Mouse (Mus musculus) yolk sac, embryonic 10.5 days (tissue): ENCODE data around the gene Blcap.
"Not testable (repeated sequence)": the region's sequence is repeated elsewhere in the genome, so short reads cannot be mapped to it uniquely, and the experiment has no call there.

Experiments used
- DNase-seq: peaks from one replicate; pipeline ENCODE4 v3.0.0-alpha.2; 2017; ENCODE audit warnings: low spot score

Gene Blcap

DNA sequence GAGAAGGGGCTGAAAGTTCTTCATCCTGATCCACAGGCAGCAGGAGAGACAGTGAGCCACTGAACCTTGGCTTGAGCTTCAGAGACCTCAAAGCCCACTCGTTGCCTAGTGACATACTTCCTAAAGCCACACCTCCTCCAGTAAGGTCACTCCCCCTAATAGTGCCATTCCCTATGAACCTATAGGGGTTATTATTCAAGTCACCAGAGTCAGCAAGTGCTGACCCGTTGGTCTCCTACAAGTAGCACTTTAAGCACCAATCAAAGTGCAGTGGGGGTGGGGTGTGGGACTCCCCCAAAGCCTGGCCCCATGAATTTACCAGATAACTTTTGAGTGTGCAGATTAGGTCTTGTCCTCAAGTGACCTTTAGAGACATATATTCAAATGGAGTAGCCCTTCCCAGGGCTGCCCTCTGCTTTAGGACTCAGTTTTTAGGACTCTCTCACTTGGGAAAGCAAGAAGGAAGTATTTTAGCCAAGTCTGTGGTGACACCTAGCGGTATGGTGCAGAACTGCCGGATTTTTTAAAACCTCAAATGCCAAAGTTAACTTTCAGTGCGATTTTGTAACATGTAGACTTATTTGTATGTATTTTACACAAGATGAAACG lies at the start of gene Blcap:
Gene Blcap (minus strand): TSS at position 51 of the 609 bp plus-strand sequence.
- DNase-seq = no peak

GRCm38 (mm10) chr2:157618393-157618792 lies 47.3 kb upstream of the Blcap start:
- DNase-seq = no peak

DNA sequence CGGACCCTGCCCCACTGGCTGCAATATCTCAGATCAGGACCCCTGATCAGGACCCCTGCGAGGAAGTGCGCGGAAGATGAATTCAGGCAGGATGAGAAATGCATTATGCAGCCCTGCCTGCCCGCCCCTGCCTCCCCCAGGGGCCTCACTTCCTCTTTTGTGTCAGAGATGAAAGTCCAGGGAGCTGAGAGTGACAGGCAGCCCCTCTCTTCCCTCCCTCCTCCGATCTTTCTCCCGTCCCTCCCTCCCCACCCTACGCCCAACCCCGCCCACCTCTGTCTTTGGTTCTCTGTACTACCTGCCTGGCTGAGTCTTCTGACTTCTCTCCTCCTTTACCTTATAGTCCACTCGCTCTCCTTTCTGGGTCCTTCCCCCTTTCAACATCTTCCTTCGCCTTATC lies 42.9 kb upstream of the Blcap start:
- DNase-seq = no peak

DNA sequence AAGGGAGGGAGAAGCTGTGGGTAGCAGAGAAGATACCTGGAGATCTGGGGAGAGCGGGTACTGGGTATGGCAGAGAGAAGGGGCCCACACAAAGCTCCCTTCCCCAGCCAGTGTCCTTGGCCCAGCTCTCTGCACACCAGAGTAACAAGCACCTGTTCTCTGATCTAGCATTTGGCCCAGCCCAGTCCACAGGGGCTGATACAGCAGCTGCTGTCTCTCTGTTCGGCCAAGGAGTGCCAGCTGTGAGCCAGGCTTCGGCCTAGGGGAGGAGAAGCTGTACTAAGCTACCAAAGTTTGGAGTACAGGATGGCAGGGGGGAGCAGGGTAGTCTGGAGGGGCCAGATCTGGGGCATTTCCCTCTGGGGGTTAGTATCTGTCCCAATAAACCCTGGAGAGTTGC lies 40.7 kb upstream of the Blcap start:
- no peak for DNase-seq

DNA sequence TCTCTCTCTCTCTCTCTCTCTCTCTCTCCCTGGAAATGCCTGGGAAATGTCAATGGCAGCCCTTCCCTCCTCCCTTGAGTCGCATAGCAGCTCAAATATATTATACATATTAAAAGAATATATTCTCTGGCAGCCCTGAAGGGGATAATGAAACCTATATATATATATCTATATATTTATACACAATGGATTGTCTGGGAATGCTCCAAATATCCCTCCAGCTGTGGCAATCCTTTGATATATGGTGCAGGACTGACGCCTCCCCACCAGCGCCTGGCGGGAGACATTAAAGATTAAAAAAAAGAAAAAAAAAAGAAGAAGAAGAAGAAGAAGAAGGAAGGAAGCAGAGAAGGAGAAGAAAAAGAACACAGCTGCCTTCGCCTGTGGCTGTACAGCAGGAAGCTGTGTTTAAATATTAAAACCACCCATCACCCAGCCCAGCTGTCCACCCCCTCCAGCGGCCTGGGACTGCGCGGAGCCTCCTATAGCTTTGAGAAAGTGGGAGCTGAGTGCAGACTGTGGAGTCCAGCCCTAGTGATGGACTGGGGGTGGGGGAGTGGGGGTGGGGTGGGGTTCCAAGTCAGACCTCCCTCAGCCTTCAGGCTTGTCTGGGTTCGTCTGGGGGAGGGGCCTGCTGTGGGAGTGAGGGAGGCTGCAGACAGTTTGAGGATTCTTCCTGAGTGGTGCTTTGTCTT lies 36.6 kb upstream of the Blcap start:
- DNase-seq = peak; percentile 28

- peak; percentile 66 for DNase-seq
These were observed 34.1 kb upstream of the Blcap start for GRCm38 (mm10) chr2:157605025-157605675.

DNA sequence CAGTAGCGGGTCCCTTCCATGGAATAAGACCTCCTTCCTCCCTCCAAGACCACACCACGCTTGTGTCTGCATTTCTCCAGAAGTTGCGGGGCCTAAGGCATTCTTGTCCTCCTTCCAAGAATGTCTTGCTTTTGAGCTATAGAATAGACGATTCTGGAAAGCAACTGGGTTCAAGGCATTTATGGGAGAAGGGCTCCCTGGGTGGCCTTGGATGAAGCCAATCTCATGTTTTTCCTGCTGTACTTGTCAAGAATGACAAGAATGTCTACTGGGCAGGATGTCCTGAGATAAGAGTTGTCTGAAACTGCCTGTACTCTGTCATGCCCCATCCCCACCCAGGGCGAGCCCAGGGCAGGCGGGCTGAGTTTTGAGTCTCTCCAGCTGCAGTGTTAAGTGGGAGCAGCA lies 30.4 kb upstream of the Blcap start:
- peak; percentile 79 for DNase-seq

DNA sequence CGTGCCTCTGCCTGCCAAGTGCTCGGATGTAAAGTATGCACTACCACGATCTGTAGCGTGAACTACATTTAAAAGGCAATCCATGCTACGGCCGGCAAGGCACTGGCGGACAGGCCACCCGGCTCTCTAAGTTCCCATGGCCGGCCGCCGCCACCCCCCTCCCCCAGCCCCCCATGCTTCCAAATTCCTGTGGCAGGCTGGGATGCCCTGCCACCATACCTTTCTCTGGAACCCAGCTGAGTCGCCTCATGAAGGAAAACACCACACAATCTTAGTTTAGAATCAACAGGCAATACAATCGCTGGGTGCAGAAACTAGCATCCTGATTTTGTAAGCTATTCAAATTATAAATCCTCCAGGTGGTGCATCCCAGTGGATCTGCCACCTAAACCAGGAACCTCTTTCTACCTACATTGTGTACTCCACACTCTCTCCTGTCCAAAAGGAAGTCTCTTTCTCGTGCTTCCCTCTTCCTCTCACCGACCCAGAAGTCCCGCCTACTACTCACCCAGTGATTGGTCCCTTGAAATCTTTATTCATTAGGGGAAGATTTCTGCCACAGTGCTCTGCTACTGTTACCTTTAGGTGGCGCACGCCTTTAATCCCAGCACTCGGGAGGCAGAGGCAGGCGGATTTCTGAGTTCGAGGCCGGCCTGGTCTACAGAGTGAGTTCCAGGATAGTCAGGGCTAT lies 25.9 kb upstream of the Blcap start:
- DNase-seq = no peak

- DNase-seq = not testable (repeated sequence)
These were observed 14.3 kb upstream of the Blcap start for GRCm38 (mm10) chr2:157585351-157585750.

DNA sequence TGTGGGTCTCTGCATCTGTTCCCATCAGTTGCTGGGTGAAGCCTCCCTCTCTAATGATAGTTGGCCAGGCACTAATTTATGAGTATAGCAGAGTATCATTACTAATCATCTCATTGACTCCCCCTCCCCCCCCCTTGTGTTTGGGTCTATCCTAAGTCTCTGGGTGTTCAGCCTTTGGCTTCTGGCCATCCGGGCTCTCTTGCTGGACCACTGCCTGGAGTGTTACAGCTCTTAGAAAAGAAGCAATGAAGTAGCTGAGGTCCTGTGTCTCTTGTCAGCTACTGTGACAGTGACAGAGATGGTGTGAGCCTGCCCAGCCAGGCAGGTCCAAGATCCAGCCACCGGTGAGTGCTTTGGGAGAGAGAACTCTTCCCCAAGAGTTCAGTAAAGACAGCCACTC lies 1.7 kb upstream of the Blcap start:
- DNase-seq = no peak

- DNase-seq = no peak
These were observed 1.1 kb downstream of the Blcap start for GRCm38 (mm10) chr2:157569796-157570485.

DNA sequence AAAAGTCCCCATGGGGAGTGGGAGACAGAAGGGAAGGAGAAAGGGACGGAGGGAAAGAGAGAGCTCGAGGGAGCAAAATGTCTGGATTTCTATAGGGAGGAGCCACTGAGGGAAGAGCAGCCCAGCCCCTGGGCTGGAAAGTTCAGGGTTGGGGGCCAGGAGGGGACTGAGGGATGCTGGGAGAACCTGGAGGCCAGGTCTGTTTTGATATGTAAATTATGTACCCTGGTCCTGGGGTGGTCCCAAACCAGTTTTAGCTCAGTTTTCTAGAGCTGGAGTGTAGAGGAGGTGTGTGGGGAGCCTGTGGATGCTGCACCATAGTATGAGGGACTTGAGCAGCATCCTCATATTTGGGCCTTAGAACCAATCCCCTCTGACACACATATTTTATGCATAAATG lies 2.2 kb downstream of the Blcap start:
- no peak for DNase-seq

DNA sequence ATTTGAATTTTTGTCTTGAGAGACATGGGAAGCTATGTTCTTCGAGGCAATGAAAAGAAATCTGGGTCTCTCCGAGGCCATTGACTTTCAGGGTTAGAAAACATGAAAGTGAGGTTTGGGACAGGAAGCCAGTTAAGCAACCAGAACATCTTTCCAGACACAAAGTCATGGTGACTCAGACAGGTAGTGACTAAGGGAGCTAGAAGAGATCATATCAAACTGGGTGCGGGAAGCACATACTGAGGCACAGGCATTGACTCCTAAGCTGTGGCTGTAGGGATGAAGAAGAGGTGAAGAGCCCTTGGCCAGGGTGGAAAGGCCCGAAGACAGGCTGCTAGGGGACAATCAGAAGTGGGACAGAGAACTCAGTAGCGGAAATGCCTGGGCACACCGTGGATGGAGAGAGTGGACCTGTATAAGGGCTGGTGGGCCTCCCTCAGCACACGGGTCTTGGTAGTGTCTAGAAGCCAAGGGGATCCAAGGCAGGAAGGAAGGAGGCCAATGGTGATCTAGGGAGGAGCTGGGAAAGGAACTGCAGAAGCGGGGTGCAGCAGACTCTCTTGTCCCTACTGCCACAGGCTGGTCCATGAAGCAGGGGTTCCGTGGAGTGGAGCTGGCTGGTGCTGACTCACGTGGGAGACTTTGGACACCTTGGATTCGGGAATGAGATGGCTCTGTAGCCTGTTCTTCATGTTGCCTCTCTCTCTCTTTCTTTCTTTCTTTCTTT lies 3.7 kb downstream of the Blcap start:
- no peak for DNase-seq

DNA sequence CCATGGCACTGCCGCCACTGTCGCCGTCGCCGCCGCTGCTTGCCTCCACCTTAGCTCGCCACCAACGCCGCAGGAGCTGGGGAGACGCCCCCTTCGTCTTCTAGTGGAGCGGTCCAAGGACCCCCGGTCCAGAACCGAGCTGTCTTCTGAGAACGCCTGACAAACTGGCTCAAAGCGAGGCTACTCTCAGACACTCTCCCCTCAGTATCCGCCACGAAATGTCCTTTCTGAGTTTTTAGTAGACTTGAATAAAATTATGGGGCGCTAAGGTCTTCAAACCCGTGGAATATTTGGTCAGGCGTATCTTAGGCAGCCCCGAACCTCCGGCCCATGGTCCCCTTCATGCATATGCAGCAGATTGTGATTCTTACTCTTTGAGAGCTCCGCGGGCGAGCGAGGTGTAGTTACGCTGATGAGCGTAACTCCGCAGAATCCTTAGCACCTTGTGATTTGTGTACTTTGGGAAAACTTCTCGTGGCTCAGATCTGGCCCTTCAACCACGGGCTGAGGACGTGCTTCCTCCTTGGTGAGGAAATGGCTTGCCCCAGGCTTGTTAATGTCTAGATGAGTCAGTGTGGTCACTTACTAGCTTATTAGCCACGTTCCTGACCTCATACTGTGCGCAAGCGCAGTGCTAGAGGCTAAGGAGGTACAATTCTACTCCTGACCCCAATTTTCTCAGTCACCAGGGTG lies 4.7 kb downstream of the Blcap start:
- peak; percentile 93 for DNase-seq

GRCm38 (mm10) chr2:157565898-157566259 lies 5.2 kb downstream of the Blcap start:
- no peak for DNase-seq

DNA sequence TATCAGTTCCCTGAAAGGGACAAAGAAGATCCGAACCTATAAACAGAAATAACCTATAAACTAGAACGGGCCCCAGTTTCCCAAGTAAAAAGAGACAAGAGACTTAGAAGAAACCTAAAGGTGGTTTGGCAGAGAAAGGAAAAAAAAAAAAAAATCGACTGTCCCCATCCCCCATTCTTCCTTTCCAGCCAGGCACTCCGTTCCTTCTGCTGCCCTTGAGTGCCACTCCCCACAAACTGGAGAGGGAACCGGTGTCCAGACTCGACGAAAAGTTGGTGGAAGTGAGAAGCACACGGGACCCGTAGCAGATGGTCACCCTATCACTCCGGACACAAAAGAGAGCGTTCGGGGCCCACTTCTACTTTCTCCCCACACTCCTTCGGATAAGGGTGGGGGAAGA lies 5.6 kb downstream of the Blcap start:
- DNase-seq = no peak

DNA sequence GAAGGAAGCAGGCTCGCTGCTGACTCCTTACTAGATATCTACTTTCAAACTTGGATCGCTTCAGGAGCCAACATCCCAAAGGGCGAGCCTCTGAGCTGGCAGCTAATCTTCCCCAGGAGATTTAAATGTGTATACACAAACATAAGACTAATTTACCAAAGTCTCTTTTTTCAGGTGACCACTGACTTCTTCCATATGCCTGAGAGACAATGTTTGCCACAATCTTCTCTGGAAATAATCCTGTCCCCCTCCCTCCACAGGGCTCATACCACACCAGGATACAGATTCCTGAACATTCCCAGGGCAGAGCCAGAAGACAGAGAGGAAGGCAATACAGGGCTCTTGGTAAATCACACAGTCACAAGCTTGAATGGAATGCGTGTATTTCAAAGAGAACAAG lies 6.4 kb downstream of the Blcap start:
- DNase-seq = no peak

- DNase-seq = no peak
These were observed 8.0 kb downstream of the Blcap start for GRCm38 (mm10) chr2:157563031-157563430.

- peak; percentile 60 for DNase-seq
These were observed 9.8 kb downstream of the Blcap start for GRCm38 (mm10) chr2:157561165-157561836.

- no peak for DNase-seq
These were observed 10.8 kb downstream of the Blcap start for GRCm38 (mm10) chr2:157560302-157560701.
